Mouse (Mus musculus): ENCODE data around the gene Slc9a7.

Slc9a7 gene

GRCm38 (mm10) chrX:20291282-20292039 is at the start of gene Slc9a7:
TSS of gene Slc9a7 (minus strand) at chrX:20291807.
- in situ Hi-C loops (cut with MboI; ENCODE audit: low pct_unique_long_range_greater_than_20kb in 1 of 2, low sequenced_read_pairs in 2 of 2, unreplicated experiment in 1 of 2), result no loop called here

- in situ Hi-C loops (cut with MboI; ENCODE audit: low pct_unique_long_range_greater_than_20kb in 1 of 2, low sequenced_read_pairs in 2 of 2, unreplicated experiment in 1 of 2), result loop anchor here in 1 of 2 experiments (25.0 kb wide), 1 partner anchor 173 kb away; no protein-coding TSS in a partner anchor
Observed at GRCm38 (mm10) chrX:20335722-20336121, 44.1 kb upstream of the Slc9a7 start.

GRCm38 (mm10) chrX:20332756-20333155 is 41.1 kb upstream of the Slc9a7 start:
- in situ Hi-C loops (cut with MboI; ENCODE audit: low pct_unique_long_range_greater_than_20kb in 1 of 2, low sequenced_read_pairs in 2 of 2, unreplicated experiment in 1 of 2), result loop anchor here in 1 of 2 experiments (25.0 kb wide), 1 partner anchor 170 kb away; no protein-coding TSS in a partner anchor

GRCm38 (mm10) chrX:20307215-20307614 is 15.6 kb upstream of the Slc9a7 start:
- in situ Hi-C loops (cut with MboI; ENCODE audit: low pct_unique_long_range_greater_than_20kb in 1 of 2, low sequenced_read_pairs in 2 of 2, unreplicated experiment in 1 of 2), result no loop called here

GRCm38 (mm10) chrX:20305941-20306340 is 14.3 kb upstream of the Slc9a7 start:
- in situ Hi-C loops (cut with MboI; ENCODE audit: low pct_unique_long_range_greater_than_20kb in 1 of 2, low sequenced_read_pairs in 2 of 2, unreplicated experiment in 1 of 2), result no loop called here

GRCm38 (mm10) chrX:20303280-20303679 is 11.7 kb upstream of the Slc9a7 start:
- in situ Hi-C loops (cut with MboI; ENCODE audit: low pct_unique_long_range_greater_than_20kb in 1 of 2, low sequenced_read_pairs in 2 of 2, unreplicated experiment in 1 of 2), result no loop called here

- in situ Hi-C loops (cut with MboI; ENCODE audit: low pct_unique_long_range_greater_than_20kb in 1 of 2, low sequenced_read_pairs in 2 of 2, unreplicated experiment in 1 of 2), result no loop called here
Observed at GRCm38 (mm10) chrX:20292040-20292417, 422 bp upstream of the Slc9a7 start.

- in situ Hi-C loops (cut with MboI; ENCODE audit: low pct_unique_long_range_greater_than_20kb in 1 of 2, low sequenced_read_pairs in 2 of 2, unreplicated experiment in 1 of 2), result no loop called here
Observed at GRCm38 (mm10) chrX:20290715-20291114, 892 bp downstream of the Slc9a7 start.

- in situ Hi-C loops (cut with MboI; ENCODE audit: low pct_unique_long_range_greater_than_20kb in 1 of 2, low sequenced_read_pairs in 2 of 2, unreplicated experiment in 1 of 2), result no loop called here
Observed at GRCm38 (mm10) chrX:20288674-20289073, 2.9 kb downstream of the Slc9a7 start.

GRCm38 (mm10) chrX:20286254-20286653 is 5.4 kb downstream of the Slc9a7 start:
- in situ Hi-C loops (cut with MboI; ENCODE audit: low pct_unique_long_range_greater_than_20kb in 1 of 2, low sequenced_read_pairs in 2 of 2, unreplicated experiment in 1 of 2), result no loop called here

- in situ Hi-C loops (cut with MboI; ENCODE audit: low pct_unique_long_range_greater_than_20kb in 1 of 2, low sequenced_read_pairs in 2 of 2, unreplicated experiment in 1 of 2), result no loop called here
Observed at GRCm38 (mm10) chrX:20279424-20279823, 12.2 kb downstream of the Slc9a7 start.

GRCm38 (mm10) chrX:20273854-20274253 is 17.8 kb downstream of the Slc9a7 start:
- in situ Hi-C loops (cut with MboI; ENCODE audit: low pct_unique_long_range_greater_than_20kb in 1 of 2, low sequenced_read_pairs in 2 of 2, unreplicated experiment in 1 of 2), result no loop called here

GRCm38 (mm10) chrX:20271980-20272379 is 19.6 kb downstream of the Slc9a7 start:
- in situ Hi-C loops (cut with MboI; ENCODE audit: low pct_unique_long_range_greater_than_20kb in 1 of 2, low sequenced_read_pairs in 2 of 2, unreplicated experiment in 1 of 2), result no loop called here

- in situ Hi-C loops (cut with MboI; ENCODE audit: low pct_unique_long_range_greater_than_20kb in 1 of 2, low sequenced_read_pairs in 2 of 2, unreplicated experiment in 1 of 2), result no loop called here
Observed at GRCm38 (mm10) chrX:20269980-20270379, 21.6 kb downstream of the Slc9a7 start.

- in situ Hi-C loops (cut with MboI; ENCODE audit: low pct_unique_long_range_greater_than_20kb in 1 of 2, low sequenced_read_pairs in 2 of 2, unreplicated experiment in 1 of 2), result no loop called here
Observed at GRCm38 (mm10) chrX:20264370-20264769, 27.2 kb downstream of the Slc9a7 start.

- in situ Hi-C loops (cut with MboI; ENCODE audit: low pct_unique_long_range_greater_than_20kb in 1 of 2, low sequenced_read_pairs in 2 of 2, unreplicated experiment in 1 of 2), result no loop called here
Observed at GRCm38 (mm10) chrX:20228102-20228501, 63.5 kb downstream of the Slc9a7 start.

GRCm38 (mm10) chrX:20221486-20221885 is 70.1 kb downstream of the Slc9a7 start:
- in situ Hi-C loops (cut with MboI; ENCODE audit: low pct_unique_long_range_greater_than_20kb in 1 of 2, low sequenced_read_pairs in 2 of 2, unreplicated experiment in 1 of 2), result no loop called here

GRCm38 (mm10) chrX:20185616-20186015 is 106.0 kb downstream of the Slc9a7 start:
- in situ Hi-C loops (cut with MboI; ENCODE audit: low pct_unique_long_range_greater_than_20kb in 1 of 2, low sequenced_read_pairs in 2 of 2, unreplicated experiment in 1 of 2), result no loop called here

- in situ Hi-C loops (cut with MboI; ENCODE audit: low pct_unique_long_range_greater_than_20kb in 1 of 2, low sequenced_read_pairs in 2 of 2, unreplicated experiment in 1 of 2), result no loop called here
Observed at GRCm38 (mm10) chrX:20176792-20177191, 114.8 kb downstream of the Slc9a7 start.

GRCm38 (mm10) chrX:20168430-20168829 is 123.2 kb downstream of the Slc9a7 start:
- in situ Hi-C loops (cut with MboI; ENCODE audit: low pct_unique_long_range_greater_than_20kb in 1 of 2, low sequenced_read_pairs in 2 of 2, unreplicated experiment in 1 of 2), result loop anchor here (25.0 kb wide), 3 partner anchors 156 to 394 kb away; no protein-coding TSS in a partner anchor

All from mouse embryonic stem cell (cell line).